Mouse (Mus musculus) gastrocnemius, adult 18-20 months (tissue): ENCODE data around the gene Mgll. TPM values are rescaled to one million over a fixed set of nuclear protein-coding genes. Genes with fewer than 3 reads are reported as not detected.
A peak's percentile ranks its signal among the peaks of the same experiment; 100 is the strongest.

Experiments used
- DNase-seq: peaks from one replicate; pipeline ENCODE4 v3.0.0; 2021; ENCODE audit warnings: low spot score
- total RNA-seq, 2 experiments: library from RNA; stranded (reverse); gene quantifications; 2 replicates each; pipeline ENCODE4 v1.2.3; 2021

The Mgll gene
- total RNA-seq, 2 experiments from 2014 or later, result 25.2 to 45.8 TPM

DNA sequence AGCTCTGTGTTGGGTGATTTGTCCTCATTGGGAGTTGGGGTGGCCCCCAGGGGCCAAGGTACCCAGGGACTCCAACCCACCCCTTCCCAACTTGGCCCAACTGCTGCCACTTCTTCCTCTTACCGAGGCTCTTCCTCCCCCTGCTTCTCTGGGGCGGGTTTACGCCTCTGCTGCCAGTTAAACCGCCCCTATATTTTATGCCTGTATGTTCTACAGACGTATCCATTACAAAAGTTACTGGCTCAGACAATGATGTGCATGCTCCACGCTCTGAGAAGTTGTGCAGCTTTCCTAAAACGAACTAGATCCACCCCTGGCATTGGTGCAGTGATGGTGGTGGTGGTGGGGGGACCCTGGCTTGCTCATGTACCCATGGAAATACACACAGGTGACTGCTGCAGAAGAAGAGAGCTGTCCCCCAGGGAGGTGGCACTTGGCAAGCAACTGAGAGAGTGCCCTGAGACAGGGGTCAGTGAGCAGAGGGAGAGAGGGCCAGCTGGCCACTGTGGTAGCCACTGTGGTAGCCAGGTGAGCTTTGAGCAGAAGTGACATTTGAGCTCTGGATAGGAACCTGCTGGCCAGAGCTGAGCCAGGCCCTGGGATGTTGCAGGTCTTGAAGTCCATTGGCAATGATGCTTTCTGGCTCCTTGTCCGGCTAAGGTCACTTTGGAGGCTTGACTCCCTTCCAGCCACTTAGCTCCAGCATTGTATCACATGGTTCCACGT, 18.2 kb downstream of the Mgll start:
- peak; percentile 56 for DNase-seq

DNA sequence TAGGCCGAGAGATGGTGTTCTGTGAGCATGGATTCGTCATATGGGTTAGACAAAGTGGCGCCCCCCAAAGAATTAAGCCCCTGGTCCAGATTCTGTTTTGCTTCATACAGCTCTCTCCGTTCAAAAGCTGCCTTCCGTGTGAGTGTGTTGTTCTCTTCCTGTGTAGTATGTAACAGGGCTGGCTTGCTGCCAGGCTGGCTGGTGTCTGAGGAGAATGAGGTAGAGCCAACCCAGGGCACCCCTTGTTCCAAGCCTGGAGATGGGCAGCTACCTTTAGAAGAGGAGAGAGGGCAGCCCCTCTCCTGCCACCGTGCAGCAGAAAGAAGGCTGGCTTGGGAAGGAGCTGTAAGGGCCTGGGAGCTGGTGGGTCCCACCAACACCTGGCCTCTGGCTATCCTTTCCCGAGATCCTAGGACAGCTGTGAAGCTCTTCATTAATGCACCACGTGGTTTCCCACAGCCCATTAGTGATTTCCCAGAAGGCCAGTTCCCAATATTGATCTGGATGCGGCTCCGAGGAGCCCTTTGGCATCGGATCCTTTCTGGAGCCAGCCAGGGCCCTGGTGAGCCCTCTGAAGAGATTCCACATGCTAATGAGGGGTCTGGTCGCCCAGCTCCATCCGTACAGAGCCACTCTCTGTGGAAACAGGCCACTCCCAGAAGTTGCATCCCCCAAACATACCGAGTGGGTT, 19.5 kb downstream of the Mgll start:
- no peak for DNase-seq

DNA sequence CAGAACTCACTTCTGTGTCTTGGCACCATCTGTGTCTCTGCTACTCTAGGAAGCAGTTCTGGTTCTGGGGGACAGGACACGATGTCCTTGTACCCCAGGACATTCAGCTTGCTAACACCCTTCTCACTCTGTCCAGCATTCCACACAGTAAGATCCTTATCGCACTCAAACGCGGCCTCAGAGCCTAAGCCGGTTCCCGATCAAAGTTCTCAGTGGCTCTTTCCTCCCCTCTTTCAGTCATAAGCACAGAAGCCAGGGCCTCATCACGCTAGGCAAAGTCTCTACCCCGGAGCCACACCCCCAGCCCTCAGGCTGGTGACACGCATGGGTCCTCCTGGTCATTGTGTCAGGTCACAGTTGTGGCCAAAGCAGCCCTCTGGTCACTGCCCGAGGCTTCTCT, 20.8 kb downstream of the Mgll start:
- no peak for DNase-seq

DNA sequence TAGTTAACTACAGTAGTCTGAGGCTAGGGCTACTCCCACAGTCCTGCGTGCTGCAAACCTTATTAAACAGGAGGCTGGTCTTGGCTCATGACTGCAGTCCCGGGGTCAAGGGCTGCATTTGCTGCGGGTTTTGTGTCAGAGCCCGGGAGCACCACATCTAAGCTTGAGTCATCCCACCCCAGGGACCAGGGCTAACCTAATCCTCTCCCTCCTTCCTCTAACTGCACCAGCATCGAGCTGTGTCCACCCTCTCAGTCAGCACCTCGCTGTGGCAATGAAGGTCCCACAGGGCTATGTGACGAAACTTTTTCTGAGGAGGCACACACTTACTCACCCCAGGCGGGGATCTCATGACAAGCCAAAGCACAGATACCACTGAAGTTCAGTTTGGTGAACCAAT, 22.1 kb downstream of the Mgll start:
- no peak for DNase-seq

DNA sequence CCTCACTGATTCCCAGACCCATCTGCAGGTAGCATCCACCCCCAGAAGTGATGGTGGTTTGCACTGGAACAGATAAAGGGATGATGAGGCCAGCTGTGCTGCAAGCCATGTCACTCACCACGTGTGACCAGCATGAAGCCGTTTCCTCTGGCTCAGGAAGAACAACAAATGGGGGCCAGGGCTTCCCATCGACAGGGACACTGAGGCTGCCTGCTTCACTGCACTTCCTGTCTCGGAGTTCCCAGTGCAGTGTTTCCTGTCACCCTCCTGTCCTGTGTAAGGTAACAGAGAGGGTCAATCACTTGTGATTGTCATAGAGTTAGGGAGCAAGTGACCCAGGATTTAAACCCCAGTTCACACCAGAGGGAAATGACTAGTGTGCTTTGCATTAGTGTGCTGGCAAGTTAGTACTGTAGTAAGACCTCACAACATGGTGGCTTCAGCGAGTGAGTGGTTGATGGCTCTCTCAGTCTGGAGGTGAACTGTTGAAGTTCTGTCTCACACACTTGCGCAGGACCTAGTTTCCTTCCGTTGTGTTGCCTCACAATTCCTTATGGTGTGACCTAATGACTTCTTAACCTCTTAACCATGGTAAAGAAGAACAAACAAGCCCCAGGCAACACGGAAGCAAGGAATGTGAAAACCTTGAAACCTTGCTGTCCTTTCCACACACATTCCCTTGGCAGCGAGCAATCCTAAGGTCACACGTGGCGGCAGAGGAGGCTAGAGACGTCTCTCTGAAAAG, 23.3 kb downstream of the Mgll start:
- no peak for DNase-seq

DNA sequence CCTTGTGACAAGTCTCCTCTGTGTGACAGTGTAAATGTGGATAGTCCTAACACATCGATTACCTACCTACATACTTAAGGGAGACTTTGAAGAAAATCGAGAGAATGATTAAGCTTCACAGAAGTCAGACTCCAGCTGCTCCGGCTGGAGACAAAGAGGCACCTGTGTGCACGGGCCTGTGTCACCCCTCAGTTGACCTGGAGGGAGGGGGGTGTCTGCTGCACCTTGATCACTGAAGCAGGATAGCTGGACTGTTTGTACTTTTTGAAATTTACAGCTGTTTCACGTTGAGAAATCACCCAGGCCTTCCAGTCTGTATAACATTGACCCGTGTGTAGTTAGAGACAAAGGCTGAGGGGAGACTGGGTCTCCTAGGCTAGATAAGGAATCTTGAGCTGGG, 26.7 kb downstream of the Mgll start:
- DNase-seq, result no peak

DNA sequence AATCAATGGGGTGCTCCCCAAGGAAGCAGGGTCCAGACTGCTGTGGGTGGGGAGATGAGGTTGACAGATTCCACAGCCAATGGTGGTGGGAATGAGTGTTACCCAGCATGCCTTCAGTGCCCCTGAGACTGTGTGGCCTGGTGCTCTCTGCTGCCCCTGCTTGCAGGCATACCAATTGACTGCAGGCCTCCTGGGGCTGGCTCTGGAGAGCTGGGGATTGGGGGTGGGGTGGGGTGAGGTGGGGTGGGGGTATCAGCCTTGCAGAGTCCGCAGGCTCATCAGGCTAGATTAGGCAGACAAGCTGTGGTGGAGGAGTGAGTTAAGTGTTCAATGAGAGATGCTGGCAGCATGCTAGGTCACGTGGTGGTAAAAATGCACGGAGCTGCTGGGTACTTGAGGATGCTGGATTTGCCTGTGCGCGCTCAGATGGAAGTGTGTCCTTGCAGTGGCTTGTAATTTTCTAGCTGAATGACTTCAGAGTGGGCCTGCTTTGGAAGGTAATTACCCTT, 28.6 kb downstream of the Mgll start:
- DNase-seq, result no peak

DNA sequence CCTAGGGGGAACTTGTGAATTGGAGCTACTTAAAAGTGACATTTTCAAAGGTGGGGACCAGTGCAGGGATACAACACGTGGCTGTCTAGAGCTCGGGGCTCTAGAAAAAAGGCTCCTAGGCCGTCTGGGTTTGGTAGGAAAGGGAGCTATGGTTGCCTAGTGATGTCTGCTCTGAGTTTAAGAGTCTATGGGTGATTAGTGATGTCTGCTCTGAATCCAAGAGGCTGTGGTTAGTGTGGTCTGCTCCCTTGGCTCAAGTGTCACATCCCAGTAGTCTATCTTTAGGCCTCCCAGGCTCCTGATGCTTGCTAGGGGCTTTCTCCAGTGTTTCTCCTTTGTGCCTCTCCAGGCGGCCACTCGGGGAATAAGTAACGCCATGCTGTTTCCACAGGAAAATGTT, 29.4 kb downstream of the Mgll start:
- DNase-seq, result no peak

DNA sequence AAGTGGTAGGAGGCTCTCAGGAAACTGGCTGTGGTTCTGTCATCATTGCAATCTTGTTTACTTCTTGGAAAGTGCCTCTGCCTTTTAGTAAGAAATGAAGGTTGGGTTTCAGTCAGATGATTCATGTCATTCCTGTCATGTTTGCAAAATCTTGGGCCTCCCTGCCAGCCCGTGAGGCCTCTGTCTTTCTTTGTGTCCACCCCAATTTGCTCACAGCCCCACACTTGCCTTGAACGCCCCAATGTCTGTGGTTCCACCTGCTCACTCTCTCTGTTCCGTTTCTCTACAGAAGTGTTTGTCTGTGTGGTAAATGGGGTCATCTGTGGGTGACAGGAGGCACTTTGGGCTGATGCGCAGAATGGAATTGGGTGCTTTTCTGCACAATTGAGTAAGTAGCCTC, 32.8 kb downstream of the Mgll start:
- DNase-seq, result no peak

DNA sequence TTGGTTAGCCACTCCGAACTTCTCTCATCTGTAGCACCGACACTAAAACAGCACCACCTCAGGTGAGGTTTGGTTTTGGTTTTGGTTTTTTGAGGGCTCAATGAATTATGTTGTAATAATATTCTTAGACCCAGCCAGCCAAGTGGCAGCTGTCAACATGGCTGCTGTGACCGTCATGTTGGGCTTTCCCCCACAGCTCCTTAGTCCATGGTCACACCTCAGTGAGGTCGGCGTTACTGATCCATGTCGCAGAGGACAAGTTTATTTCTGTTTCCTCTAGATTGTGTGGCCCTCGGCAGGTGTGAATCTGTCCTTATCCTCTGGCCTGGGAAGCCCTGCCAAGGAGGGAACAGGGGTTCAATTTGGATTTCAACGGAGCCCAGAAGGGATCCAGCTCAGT, 33.9 kb downstream of the Mgll start:
- no peak for DNase-seq

DNA sequence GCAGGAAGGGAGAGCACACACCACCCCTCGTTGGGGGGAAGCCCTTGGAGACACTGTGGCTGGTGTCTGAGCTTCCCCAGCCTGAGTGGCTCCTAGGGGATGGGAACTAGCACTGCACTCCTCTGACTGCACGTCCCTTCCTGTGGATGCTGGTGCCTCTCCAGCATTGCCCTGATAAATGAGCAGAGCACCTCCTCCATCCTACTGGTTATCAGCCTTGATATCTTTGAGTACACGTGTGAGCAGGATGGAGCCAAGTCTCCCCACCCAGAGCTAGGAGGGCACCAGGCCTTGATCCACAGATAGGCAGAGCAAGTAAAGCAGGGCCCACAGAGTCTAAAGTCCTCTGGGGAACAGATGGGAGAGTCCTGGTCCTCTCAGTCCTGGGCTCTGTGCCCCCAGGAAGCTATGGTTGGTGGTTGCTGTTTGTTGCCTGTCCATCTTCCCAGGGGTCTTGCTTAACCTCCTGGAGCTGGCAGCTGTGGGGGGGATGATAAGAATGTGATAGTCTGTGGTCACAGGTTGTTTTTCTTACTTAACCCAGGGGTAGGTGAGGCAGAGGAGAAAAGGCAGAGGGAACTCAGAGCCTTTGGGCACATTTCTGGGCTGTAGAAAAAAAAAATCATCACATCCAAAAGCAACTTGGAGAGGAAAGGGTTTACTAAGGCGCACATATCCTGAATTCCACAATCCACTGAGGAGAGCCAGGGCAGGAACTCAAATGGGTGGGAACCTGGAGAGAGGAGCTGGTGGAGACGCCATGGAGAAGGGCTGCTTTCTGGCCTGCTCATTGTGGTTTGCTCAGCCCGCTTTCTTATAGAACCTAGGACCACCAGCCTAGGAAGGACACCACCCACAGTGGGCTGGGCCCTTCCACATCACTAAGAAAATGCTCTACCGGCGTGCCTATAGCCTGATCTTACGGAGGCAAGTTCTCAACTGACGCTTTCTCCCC, 34.6 kb downstream of the Mgll start:
- DNase-seq, result peak; percentile 58

DNA sequence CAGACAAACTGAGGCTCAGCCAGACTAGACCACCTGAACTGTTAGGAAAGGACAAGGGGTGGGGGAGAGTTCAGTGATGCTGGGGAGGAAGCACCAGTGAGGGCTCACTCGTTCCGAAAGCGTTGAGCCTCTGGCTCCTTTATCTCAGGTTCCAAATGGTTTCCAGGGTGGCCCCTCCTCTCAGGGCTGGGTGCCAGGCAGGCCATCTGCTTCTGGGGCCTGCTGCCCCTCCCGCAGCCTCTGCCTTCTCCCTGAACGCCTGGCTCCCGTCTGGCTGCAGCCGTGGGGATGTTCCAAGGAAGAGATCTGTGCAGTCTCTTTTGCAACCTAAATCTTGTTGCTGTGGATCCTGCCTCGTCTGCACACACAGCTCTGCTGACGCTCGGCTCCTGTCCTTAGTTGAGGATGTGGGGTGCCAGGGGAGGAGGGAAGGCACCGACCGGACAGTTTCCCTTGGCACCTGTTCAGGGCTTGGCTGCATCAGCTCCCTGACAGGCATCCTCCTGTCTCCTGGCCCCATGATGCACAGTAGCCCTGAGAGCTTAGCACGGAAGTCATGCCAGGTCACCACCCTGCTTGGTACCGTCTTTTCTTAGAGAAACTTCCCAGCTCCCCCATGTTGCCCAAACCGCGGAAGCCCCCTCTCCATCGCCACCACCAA, 35.7 kb downstream of the Mgll start:
- peak; percentile 89 for DNase-seq

DNA sequence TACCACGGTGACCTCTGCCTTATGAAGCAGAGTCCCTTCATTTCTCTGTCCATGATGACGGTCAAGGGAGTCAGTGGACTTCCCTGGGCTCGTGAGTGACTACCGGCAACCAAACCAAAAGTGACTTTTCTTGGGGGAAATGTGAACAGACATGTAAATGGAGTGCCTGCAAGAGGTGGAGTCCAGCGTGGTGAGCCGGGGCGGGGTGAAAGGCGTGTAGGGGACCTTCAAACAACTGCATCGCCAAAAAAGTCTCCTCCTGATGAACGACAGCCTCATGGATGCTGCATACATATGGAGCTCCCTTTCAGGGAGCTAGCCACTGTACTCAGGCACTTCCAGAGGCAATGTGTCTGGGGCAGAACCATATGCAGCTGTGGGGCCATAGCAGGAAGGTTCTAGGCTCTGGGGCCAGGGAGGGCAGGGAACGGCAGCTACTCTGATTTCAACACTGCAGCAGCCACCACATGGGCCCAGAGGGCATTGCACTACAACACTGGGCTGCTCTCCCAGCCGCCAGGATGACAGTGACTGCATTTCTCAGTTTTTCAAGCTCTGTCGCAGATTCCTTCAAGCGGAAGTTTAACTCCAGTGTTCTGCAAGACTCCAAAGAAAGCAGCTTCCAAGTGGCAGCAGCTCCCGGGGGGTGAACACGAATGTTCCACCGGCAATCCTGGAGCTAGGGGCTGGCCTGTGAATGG, 36.9 kb downstream of the Mgll start:
- no peak for DNase-seq

DNA sequence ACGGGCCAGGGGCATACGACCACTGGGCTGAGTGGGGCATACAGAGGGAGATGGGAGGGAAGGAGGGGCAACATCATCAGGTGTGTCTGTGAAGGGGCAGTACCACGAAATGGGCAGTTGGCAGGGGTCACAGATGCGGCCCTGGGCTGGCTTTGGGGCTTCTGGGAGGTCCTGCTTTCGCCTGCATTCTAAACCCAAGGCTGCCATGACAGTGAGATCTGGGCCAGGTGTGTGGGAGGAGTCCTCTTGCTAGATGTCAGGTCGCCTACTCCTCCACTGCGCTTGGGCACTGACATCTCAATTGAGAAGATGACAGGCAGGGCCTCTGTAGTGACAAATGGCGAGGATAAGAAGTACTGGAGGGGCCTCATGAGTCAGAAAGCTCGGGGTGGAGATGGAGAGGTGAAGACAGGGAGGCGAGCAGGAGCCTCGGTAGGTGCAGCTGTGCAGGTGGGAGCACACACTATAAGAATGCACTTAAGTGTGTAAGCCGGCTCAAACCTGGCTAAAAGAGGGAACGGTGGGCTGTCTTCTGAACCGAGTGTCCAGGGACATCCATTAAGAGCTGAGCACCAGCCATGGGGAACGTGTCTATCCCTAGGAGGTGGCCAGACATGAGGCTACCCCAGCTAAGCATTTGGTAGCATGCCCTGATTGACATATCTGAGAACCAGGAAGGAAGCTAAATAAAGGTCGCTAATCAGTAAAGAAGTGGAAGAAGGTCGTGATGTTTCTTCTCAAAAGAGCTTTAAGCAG, 37.6 kb downstream of the Mgll start:
- DNase-seq, result no peak

DNA sequence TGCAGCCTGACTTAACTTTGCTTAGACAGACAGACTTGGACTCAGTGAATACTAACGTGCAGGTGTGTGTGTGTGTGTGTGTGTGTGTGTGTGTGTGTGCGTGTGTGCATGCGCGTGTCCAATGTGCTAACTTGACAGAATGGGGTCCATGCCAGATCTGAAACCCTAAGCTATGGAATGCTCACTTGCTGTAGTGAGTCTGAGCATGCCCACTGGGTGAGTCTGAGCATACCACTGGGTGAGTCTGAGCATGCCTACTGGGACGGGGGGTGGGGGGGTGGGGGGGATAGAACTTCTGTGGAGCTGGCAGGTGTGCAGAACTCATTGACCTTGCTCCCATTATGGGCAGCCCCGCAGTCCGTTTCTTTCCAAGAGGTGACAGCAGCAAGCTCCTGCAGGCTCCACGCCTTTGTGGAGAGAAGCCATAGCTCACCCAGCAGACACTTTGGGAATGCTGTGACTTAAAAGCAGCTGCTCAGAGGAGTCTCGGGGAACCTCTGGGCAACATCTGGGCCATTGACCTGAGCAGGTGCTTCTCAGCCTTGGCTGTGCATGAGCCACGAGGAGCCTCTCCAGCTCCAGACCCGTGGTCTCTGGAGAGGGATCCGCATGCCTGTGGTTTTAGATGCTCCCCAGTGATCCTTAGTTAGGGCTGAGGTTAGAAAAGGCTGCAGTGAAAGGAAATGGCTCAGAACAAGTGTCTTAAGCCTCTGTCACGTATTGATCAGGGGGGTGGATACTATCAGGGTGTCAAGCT, 38.4 kb downstream of the Mgll start:
- DNase-seq, result no peak

DNA sequence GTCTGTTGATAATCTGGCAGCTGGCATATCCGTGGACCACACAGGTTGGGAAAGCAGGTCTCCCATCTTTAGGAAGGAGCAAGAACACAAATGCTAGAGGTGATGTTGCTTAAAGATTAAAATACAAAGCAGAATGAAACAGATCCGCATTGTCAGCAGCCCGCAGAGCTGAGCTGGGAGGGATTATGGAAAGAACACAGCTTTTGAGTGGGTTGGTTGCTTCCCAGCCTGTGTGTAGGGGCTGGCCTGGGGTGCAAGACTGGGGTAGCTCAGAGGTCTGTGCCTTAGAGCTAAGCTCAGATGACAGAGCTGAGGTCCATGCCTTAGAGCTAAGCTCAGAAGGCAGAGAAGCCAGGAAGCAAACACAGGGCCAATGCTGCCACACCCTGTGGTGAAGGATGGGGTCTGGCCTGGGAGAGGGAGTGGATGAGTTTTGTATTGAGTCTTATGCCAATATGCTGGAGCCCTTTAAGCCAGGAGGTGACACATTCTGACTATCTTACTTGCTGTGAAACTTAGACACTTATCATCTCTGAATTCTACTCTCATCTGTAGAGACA, 39.4 kb downstream of the Mgll start:
- DNase-seq, result no peak

DNA sequence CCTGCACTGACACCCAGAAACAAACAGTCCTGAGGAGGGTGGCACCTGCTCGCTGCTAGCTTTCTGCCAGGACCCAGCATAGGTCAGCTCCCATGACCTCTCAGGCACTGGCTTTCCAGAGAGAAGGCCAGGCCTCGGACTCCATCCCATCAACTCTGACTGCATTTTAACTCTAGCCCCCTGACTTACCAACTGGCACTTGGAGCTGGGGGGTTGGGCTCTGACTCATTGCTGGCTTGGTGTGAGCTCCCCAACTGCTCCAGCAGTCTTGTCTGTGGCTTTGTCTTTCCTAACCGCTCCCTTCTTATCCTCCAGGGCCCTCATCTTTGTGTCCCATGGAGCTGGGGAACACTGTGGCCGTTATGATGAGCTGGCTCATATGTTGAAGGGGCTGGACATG, 40.1 kb downstream of the Mgll start:
- no peak for DNase-seq

DNA sequence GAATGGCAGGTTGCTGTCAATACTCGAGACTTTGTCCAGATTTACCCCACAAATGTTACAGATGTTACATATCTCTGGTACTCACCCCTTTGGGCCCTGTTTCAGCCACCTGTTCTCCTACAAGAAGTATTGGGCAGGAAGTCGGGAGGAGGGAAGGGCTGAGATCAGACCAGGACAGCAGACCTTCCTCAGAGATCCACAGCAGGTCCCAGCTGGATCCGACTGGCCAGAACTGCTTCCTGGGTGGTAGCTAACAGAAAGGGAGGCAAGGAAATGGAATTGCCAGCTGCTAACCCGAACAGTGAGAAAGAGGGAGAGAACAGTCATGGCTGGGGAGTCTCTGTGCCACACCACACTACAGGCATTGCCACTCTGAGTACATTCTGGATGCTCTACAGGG, 43.5 kb downstream of the Mgll start:
- no peak for DNase-seq
